Mouse (Mus musculus) layer of hippocampus, adult 18-20 months (tissue): ENCODE measurements at regions not wholly inside any gene's neighbourhood (a gene's known extent, or its start where the extent isn't known, plus 50 kb on each side); places are given as distances from the start of the nearest gene placed in this dataset.

ENCODE experiments used
- microRNA-seq, 2 experiments: library from miRNA; unstranded; fragments of <30 nt; microRNA quantifications; one replicate each; pipeline ENCODE4 v1.2.0; 2021

Small RNA genes lying in the stretch of these regions (microRNA-seq; reads per million reads assigned to microRNA genes)
- gene Gm22243 = 0 reads per million in 2 experiments
- gene Gm25510 = 0 reads per million in 2 experiments
- gene Gm26303 = 0 reads per million in 2 experiments
- gene Mir467h = 0 reads per million in 2 experiments
